Mouse (Mus musculus): Measurements from ENCODE around the gene Cd180.

Gene Cd180

DNA sequence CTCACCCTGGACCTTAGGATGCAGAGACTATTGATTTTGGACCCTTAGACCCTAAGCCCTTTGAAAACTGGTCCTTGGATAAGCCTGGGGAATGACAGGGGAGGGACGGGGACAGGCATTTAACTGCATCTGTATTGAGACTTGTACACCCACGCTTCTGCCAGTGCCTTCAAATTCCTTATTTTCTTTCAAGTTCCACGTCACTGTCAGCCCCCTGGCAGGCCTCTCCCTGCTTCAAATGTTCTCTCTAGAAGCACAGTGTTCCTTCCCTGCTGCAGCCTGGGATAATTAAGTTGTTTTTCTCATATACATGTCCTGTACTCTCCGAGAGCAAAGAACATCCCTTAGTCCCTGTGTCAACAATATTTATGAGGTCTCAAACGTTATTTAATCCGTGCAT, 55.8 kb downstream of the Cd180 start:
- TF ChIP-seq GATA4 (IDR thresholded peaks at IDR 0.05; ENCODE audit: insufficient replicate concordance, low read length), result no peak

DNA sequence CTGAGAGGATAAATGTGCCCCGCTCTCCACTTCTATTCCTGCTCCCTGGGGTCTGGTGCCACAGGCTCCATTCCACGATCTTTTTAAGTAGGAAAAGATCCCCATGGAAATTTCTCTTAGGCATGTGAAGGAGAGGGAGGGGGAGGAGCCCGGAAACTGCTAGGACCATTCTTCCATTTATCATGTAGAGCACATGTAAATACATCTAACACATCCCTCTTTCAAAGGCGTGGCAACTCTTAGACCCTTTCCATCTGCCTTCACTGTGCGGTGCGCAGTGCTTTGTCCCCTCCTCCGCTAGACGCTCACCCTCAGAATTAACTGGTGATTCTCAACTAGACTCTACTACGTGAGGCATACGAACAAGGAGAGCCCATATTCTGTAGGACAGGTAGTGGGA, 56.5 kb downstream of the Cd180 start:
- TF ChIP-seq GATA4 (IDR thresholded peaks at IDR 0.05; ENCODE audit: insufficient replicate concordance, low read length), result no peak

DNA sequence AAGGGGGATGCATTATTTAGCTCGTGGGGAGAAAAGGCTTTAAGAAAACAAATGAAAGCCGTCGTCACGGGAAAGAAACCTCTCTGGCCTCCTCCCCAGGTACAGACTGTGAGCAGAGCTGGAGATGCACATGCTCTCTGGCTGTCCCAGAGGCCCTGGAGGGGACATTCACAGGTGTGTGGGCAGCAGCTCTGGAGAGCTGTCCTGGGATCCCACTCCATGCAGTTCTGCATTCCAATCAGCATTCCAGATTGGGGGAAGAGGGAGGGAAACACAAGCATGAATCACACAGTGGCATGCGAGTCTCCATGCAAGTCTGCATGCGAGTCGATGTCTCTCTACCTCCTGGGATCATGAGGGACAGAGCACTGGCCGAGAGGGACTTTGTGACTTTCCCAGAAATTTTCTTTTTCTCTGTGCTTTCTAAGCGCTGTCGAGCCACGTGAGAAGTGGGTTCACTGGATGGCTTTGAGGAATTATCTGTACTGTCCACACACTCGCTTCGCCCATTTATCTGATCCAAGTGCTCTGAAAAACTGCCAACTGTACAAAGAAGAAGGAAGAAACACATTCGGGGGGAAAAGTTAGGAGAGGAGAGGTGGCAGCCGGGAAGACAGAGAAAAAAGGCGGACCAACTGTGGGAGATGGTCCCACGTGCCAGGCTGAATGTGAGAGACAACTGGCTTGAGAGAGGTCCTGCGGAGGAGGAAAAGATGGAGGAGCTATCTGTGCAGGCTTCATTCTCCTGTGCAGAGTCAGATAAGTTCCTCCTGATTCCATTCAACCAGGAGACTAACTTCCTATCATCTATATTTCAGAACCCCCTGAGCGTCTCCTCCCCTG, 60.6 kb downstream of the Cd180 start:
- TF ChIP-seq GATA4 (IDR thresholded peaks at IDR 0.05; ENCODE audit: insufficient replicate concordance, low read length), result no peak

DNA sequence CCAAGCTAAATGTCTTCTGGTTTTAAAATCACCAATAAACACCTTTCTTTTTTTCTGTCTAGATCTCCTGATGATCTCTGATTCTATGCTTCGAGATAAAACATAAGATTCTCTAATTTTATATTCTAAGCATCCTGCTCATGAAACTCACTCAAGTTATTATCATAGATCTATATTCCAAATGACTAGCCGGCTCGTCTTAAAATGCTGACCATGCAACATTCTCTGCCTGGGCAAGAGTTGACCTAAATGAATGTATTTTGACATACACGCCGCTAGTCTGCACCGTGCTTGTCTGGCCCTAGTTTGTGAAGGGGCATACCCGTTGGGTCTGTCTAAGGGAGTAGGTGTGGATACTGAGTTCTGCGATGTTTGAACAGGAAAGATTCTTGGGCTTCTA, 61.8 kb downstream of the Cd180 start:
- TF ChIP-seq GATA4 (IDR thresholded peaks at IDR 0.05; ENCODE audit: insufficient replicate concordance, low read length), result no peak

DNA sequence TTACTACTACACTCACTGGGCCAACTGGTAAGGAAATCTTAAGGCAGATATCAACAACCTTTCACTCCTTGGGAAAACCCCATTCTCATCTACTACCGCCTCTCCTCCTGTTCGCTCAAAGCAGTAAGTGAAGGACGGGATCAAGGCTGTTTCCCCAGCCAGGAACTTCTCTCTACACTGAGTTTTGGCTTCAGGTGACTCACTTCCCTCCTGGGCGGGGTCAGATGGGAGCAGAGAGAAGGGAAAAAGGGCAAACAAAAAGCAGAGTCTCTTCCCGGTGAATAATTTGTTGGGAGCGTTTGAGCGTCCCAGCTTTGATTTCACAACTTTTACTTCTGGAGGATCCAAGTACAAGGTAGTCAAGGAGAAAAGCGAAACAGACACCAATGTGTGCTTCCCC, 62.7 kb downstream of the Cd180 start:
- no peak for TF ChIP-seq GATA4 (IDR thresholded peaks at IDR 0.05; ENCODE audit: insufficient replicate concordance, low read length)

DNA sequence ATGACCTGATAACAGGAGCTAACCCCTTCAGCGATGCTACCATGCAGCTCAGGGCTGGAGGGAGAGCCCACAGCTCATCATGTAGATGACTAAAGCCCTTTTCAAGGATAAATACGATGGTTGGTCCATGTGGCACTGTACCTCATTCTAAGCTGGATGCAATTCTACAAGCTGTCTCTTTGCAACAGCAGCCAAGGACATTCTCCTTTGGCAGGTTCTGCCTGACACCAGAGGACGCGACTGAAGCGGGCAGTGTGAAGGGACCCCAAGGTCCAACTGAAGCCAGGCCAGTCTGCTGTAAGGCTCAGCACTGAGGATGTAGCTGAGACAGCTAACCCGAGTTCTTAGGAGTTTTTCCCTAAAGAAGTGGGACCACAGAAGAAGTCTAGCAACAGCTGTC, 64.7 kb downstream of the Cd180 start:
- TF ChIP-seq GATA4 (IDR thresholded peaks at IDR 0.05; ENCODE audit: insufficient replicate concordance, low read length), result no peak

DNA sequence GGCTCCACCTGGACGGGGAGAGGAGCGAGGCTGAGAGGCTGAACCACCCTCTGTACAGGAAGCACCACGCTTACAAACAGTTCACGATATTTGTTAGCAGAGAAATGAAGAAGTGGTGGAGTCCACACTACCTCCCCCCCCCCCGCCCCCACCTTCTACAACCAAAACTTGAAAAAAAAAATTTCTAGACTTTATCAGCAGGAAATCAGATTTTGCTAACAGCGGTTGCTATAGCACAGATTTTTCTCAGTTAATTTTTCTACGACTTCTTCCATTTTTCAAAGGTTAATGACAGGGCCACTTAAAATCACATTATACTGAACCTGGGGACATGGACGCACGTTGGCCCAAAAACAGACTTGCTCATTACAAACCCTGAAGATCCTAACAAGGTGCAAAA, 68.1 kb downstream of the Cd180 start:
- no peak for TF ChIP-seq GATA4 (IDR thresholded peaks at IDR 0.05; ENCODE audit: insufficient replicate concordance, low read length)

DNA sequence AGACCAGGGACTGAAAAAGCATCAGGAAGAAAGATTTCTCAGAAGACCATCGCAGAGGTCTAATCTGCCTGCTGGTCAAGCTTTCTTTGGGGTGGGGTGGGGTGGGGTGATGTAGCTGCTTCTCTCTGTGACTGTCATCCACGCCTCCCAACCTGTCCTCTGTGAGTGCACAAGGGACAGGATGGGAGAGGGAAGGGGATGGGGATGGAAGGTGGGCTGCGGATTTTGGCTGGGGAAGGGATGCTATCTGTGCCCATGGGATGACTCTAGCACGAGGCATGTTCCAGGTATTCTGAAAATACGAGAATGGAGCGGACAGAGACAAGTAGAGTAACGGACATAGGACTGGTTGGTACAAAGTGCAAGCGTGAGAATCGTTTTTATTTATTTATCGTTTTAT, 68.8 kb downstream of the Cd180 start:
- no peak for TF ChIP-seq GATA4 (IDR thresholded peaks at IDR 0.05; ENCODE audit: insufficient replicate concordance, low read length)

DNA sequence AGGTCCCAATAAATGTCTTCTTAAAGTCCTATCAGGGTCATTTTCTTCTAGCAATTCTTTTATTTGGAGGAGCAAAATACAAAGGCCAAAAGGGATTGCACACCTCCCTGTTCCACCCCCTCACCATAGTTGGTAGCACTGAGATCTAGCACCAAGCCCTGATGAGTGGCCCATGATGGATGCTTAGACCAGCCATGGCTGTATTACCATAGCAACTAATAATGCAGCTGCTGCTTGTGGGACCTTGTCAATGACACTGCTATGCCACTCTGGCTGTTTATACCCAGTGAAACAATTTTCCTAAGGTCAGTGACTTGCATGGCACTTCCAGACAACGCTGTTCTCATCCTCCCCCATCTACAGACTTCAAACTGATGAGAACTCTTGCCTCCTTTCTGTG, 70.9 kb downstream of the Cd180 start:
- no peak for TF ChIP-seq GATA4 (IDR thresholded peaks at IDR 0.05; ENCODE audit: insufficient replicate concordance, low read length)

DNA sequence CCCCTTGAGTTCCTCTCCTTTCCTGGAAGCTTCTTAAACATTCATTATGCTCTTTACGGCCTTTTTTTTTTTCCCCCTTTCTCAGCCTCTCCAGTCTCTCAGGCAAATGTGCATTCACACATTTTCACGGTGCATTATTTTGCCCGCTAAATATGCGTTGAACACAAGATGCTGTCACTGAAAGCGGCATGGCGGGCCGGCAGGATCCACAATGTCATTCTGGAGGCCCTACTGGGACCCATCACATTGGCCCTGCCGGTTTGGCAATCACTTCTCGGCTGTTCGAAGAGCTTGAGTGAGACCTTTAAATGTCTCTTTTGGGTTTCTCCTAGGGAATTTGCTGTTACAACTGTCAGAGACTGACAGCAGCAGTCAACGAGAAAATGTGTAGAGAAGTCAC, 71.9 kb downstream of the Cd180 start:
- no peak for TF ChIP-seq GATA4 (IDR thresholded peaks at IDR 0.05; ENCODE audit: insufficient replicate concordance, low read length)

DNA sequence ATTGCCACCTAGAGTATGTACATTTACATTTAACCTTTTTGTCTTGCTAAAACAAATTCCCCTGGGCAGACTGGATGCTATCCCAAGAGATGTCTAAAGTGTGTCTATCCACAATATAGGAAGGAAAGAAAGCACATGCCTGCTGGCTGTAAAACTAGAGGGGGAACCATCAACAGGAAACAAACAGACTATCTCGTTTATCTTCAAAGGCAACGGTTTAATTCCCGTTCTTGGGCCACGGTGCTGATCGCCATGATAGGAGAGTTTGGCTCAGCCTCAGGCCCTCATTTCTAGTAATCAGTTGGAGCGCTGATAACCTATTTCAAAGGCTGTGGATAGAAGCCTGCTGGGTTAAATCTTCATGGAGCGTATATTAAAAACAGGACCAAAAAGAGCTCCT, 73.8 kb downstream of the Cd180 start:
- no peak for TF ChIP-seq GATA4 (IDR thresholded peaks at IDR 0.05; ENCODE audit: insufficient replicate concordance, low read length)

DNA sequence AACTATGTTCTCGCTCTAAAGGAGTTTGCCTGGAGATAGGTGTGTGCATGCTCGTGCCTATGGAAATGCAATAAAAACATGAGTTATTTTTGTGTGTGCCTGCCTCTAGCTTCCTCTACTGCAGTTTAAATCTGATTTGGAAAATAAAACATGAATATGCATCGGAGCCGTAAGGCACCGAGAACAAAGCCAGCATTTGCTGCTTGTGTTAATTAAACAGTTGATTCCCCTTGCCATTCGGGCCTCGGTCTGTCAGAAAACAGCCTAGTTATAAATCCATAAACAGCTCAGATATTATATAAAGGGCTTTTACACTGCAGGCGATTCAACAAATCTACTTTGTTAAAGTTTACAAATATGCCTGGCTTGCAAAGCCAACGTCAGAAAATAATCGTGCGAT, 75.2 kb downstream of the Cd180 start:
- no peak for TF ChIP-seq GATA4 (IDR thresholded peaks at IDR 0.05; ENCODE audit: insufficient replicate concordance, low read length)

DNA sequence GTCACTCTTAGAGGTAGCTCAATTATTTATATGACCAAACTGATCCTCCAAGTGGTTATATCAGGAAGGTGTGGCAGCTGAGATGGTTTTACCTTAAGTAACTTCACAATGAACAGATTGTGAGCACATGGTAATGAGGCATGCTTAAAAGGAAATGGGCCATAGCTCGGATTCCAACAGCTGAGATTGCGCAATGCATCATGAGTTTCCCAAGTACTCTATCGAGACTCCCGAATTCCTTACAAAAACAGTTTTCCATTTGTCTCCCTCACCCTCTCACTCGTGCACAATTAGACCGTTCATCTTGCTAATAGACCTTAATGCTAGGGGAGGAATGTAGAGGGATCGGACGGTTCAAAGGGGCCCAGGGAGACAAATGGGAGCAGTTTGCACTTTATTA, 76.8 kb downstream of the Cd180 start:
- TF ChIP-seq GATA4 (IDR thresholded peaks at IDR 0.05; ENCODE audit: insufficient replicate concordance, low read length), result no peak

DNA sequence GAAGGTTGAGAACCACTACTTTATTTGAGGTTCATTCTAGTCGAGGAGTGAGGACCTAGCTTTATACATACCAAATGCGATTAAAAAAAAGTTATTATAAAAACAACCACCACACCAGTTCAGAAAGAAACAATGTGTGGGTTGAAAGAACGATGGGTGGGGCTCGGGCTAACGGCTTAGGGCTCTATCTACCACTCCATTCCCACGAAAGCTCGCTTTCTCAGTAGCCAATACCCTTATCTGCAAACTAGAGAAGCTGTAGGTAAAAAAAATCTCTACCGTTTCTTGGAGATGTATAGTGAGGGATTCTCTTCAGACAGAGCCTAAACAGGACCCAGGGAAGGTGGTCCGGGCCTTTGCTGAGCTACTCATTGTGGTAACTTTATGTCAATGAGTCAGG, 79.8 kb downstream of the Cd180 start:
- TF ChIP-seq GATA4 (IDR thresholded peaks at IDR 0.05; ENCODE audit: insufficient replicate concordance, low read length), result no peak

DNA sequence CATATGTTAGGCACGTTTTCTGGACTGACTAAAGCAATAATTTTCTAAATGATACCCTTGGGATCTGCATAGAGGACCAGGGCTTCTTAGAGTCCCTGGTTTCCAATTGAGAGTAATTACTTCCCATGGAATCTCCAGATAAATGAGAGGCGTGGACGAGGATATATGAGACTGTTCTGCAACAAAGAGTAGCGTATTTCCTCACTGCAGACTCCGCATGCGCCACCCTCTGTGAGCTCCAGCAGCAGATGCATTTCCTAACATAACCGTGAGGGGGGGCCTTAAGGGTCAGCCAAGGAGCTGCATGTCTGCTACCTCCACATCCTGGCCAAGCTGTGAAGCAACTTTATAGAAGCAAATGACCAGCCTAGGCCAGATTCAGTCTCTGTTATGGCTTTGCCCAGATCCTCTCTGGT, 81.4 kb downstream of the Cd180 start:
- no peak for TF ChIP-seq GATA4 (IDR thresholded peaks at IDR 0.05; ENCODE audit: insufficient replicate concordance, low read length)

DNA sequence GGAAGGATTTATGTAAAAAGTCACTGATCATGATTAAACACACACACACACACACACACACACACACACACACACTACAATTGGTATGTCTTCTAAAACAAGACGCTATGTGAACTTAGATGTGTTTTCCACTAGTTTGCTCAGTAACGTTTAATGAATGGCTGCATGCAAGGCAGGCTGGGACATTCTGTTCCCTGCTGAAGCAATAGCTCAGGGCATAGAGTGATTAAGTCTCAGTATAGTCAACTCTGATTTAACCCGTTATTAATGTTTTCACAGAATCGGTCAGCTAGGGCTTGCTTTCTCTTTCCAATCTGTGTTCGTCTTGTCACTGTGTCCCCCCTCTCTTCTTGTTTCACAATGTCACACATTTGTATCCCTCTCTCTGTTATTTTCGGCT, 82.1 kb downstream of the Cd180 start:
- no peak for TF ChIP-seq GATA4 (IDR thresholded peaks at IDR 0.05; ENCODE audit: insufficient replicate concordance, low read length)

DNA sequence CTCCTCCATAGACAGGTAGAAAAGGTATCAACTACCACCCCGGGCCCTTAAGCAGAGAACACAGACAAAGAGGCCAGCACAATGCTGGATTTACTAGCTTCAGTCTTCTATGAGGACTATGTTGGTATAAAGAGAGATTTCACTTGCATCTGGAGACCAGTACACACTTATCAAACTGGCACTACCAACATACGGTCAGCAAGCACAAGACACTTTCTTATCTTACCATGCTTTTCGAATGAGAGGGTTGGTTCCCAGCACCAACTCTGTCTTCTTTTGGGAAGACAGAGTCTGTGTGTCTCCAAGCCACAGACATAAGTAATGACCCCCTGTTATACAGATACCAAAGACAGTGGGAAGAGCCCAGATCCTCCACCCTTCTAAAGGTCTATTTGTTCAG, 85.5 kb downstream of the Cd180 start:
- TF ChIP-seq GATA4 (IDR thresholded peaks at IDR 0.05; ENCODE audit: insufficient replicate concordance, low read length), result no peak

Data from liver, adult (tissue).